Mouse (Mus musculus) forebrain, embryonic 12.5 days (tissue): Measurements from ENCODE around the gene Rab30. TPM values are rescaled to one million over a fixed set of nuclear protein-coding genes. Genes with fewer than 3 reads are reported as not detected.
"Not testable (repeated sequence)": the region's sequence is repeated elsewhere in the genome, so short reads cannot be mapped to it uniquely, and the experiment has no call there.

ENCODE experiments used
- ATAC-seq: fragments of 200-750 bp; cut with Nextera tagmentation; 2 replicates; pipeline ENCODE4 v1.8.0; 2017; ENCODE audit warnings: moderate TSS enrichment; ENCODE audit not compliant: low FRiP score
- H3K27ac ChIP-seq: fragments of 300-500 bp; sonication (generic); 2 replicates; pipeline ENCODE4 v1.5.1; 2016; ENCODE audit warnings: mild to moderate bottlenecking
- H3K27me3 ChIP-seq: fragments of 300-500 bp; sonication (generic); 2 replicates; pipeline ENCODE4 v1.6.1; 2016; ENCODE audit warnings: mild to moderate bottlenecking
- H3K36me3 ChIP-seq: fragments of 300-500 bp; sonication (generic); replicated peaks from 2 replicates; pipeline ENCODE4 v1.6.1; 2016; ENCODE audit warnings: mild to moderate bottlenecking
- H3K4me1 ChIP-seq: fragments of 300-500 bp; sonication (generic); 2 replicates; pipeline ENCODE4 v1.6.1; 2016
- H3K4me2 ChIP-seq: fragments of 300-500 bp; sonication (generic); 2 replicates; pipeline ENCODE4 v1.6.1; 2016; ENCODE audit warnings: mild to moderate bottlenecking, moderate library complexity
- H3K4me3 ChIP-seq: fragments of 300-500 bp; sonication (generic); replicated peaks from 2 replicates; pipeline ENCODE4 v1.5.1; 2016; ENCODE audit warnings: mild to moderate bottlenecking
- H3K9ac ChIP-seq: fragments of 300-500 bp; sonication (generic); 2 replicates; pipeline ENCODE4 v1.6.1; 2016; ENCODE audit warnings: mild to moderate bottlenecking
- H3K9me3 ChIP-seq: fragments of 300-500 bp; sonication (generic); 2 replicates; pipeline ENCODE4 v1.6.1; 2016
- WGBS: fragments of 180-500 bp; shearing (Covaris S2); methylation state at CpG from one replicate; pipeline ENCODE4 v1.1.7; 2016; 5-methylcytosine and 5-hydroxymethylcytosine counted together
- polyA plus RNA-seq: library from polyadenylated mRNA; unstranded; fragments of >200 nt; fragmentation: Nextera tagmentation; extraction: Ambion mirVana; gene quantifications from 2 replicates; pipeline ENCODE4 v1.2.1, GENCODE M21; 2016

Gene Rab30
- polyA plus RNA-seq, 1 experiment from 2014 or later: 22.0 TPM

DNA sequence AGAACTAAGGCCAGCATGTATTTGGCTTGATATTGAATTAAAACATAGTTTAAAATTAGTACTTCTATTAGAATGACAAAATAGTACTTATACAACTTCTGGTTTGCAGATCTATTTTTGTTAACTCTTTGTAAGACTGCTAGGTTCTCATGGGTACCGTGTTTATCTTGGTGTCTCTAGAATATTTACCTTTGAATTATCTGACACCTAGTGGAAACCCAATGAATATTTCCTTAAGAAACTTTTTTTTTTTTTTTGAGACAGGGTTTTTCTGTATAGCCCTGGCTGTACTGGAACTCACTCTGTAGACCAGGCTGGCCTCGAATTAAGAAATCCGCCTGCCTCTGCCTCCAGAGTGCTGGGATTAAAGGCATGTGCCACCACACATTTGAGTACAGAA lies 11.8 kb upstream of the Rab30 start:
- H3K4me3 ChIP-seq, H3K9me3 ChIP-seq, H3K4me1 ChIP-seq, ATAC-seq, H3K27me3 ChIP-seq, H3K4me2 ChIP-seq, H3K9ac ChIP-seq, H3K27ac ChIP-seq: not testable (repeated sequence)
- H3K36me3 ChIP-seq: peaks cover 12% of the 10 kb centered on the region; the same call in 1 of the 2 replicates
- WGBS: 88% methylated on average over 3 of the region's 3 CpGs

DNA sequence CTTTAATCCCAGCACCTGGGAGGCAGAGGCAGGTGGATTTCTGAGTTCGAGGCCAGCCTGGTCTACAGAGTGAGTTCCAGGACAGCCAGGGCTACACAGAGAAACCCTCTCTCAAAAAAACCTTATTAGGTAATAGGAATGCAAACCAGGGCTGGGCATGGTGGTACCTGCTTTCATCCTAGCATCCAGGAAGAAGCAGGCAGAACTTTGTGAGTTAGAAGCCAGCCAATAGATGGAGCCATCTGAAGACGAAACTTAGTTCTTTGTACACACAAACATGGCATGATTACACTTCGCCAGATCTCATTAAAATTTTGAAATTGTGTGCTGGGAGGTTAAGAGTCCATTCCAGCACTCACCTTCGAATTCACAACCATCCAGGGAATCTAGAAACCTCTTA lies 10.9 kb upstream of the Rab30 start:
- H3K9me3 ChIP-seq: no peaks in the 10 kb centered on the region
- no peak overlapping the region for H3K9ac ChIP-seq
- H3K27ac ChIP-seq: no peak overlapping the region

DNA sequence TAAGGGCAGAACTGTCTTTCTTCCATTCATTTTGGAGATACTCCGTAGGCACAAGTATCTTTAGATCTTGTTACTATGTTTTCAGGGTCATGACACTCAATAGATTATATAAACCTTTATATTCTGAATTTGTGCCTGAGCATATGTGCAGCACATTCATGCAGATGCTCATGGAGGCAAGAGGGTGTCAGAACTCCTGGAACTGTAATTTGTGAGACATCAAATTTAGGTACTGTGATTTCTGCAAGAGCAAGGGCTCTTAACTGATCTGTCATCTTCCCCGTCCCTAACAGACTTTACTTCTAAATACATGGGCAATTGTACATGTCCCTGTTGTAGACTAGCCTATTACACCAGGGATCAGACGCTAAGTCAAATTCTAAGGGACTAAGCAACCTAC lies 10.4 kb upstream of the Rab30 start:
- no peak overlapping the region for H3K4me2 ChIP-seq
- H3K36me3 ChIP-seq: peaks cover 12% of the 10 kb centered on the region
- no peaks in the 10 kb centered on the region for H3K4me1 ChIP-seq
- no peak overlapping the region for H3K27ac ChIP-seq
- WGBS: 87% methylated on average over 3 of the region's 3 CpGs
- no peak overlapping the region for H3K4me3 ChIP-seq
- H3K27me3 ChIP-seq: no peaks in the 10 kb centered on the region
- ATAC-seq: no peak
- no peak overlapping the region for H3K9ac ChIP-seq
- no peaks in the 10 kb centered on the region for H3K9me3 ChIP-seq

More for the DNA sequence above, 10.9 kb upstream of the Rab30 start:
- WGBS: 86% methylated on average over 4 of the region's 4 CpGs
- Histone ChIP-seq H3K4me1 (no peaks in the 10 kb centered on the region), H3K36me3 (peaks cover 12% of the 10 kb centered on the region; the same call in 1 of the 2 replicates), H3K4me2 (no peak overlapping the region), H3K4me3 (no peak overlapping the region), H3K27me3 (no peaks in the 10 kb centered on the region)
- 0 out of 2 replicates have a peak, but pooled peaks have one; percentile 25 for ATAC-seq

DNA sequence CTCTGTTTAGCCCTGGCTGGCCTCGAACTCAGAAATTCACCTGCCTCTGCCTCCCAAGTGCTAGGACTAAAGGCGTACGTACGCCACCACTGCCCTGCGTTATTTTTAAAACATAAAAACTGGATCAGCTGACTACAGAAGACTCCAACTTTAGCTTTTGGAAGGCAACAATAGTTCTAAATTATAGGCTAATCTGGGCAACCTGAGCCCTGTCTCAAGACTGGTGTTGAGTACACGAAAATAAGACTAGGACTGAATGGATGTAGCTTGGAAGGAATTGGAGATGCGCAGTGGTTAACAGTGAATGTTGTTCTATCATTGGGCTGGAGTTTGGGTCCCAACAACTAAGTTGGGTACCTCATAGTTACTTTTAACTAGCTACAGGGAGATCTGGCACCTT lies 9.3 kb upstream of the Rab30 start:
- H3K36me3 ChIP-seq: peaks cover 16% of the 10 kb centered on the region
- no peak overlapping the region for H3K9ac ChIP-seq
- 93% methylated on average over 7 of the region's 7 CpGs for WGBS
- H3K27me3 ChIP-seq: no peaks in the 10 kb centered on the region
- H3K27ac ChIP-seq: no peak overlapping the region
- H3K4me1 ChIP-seq: no peaks in the 10 kb centered on the region
- no peak overlapping the region for H3K4me3 ChIP-seq
- H3K4me2 ChIP-seq: no peak overlapping the region
- H3K9me3 ChIP-seq: no peaks in the 10 kb centered on the region
- ATAC-seq: no peak

DNA sequence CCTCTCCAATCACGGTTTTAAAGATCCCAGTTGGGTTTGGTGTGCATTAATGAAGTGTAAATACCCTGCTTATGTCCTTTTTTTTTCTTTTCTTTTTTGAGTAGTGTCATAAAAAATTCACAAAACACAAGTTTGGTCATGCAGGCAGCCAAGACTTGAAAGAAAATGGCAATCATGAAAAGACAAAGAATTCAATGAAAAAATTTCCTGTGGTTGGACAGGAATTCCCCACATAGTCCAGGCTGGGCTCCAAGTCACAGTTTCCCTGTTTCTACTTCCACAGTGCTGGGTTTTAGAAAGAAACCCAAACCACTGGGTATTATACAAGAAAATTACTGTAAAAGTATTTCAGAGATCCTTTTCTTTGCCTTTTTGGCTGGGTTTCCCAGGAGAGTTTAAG lies 3.8 kb upstream of the Rab30 start:
- Histone ChIP-seq H3K36me3 (peaks cover 30% of the 10 kb centered on the region), H3K4me1 (peaks cover 26% of the 10 kb centered on the region), H3K4me3 (no peak overlapping the region), H3K9ac (no peak overlapping the region), H3K27ac (no peak overlapping the region), H3K9me3 (no peaks in the 10 kb centered on the region), H3K4me2 (no peak overlapping the region), H3K27me3 (no peaks in the 10 kb centered on the region)
- no peak for ATAC-seq
- 84% methylated on average over 1 of the region's 1 CpGs for WGBS

DNA sequence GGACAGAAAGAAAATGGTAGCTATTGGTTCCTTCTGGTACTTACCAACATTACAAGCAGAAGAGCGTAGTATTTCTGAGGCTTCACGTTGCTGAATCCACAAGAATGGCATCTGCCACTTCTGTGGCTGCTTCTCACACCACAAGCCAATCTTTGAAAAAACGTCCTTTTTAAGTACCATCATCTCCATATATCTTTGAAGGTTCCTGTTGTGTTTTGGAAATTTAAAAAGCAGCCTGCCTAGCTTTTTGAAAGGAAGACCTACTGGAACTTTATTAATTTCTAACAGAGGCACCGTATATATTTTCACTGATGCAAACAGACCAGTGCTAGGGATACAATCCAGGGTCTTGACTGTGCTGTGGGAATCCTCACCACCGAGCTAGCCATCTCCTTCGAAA lies 1.4 kb upstream of the Rab30 start:
- H3K27ac ChIP-seq: no peak overlapping the region
- peak overlapping the region; percentile 89 for H3K4me2 ChIP-seq
- no peak for ATAC-seq
- H3K9ac ChIP-seq: peak overlapping the region; percentile 92
- H3K36me3 ChIP-seq: peaks cover 18% of the 10 kb centered on the region
- no peaks in the 10 kb centered on the region for H3K9me3 ChIP-seq
- H3K27me3 ChIP-seq: no peaks in the 10 kb centered on the region
- H3K4me1 ChIP-seq: peaks cover 44% of the 10 kb centered on the region
- H3K4me3 ChIP-seq: peak overlapping the region; percentile 76
- WGBS: 45% methylated on average over 6 of the region's 6 CpGs

DNA sequence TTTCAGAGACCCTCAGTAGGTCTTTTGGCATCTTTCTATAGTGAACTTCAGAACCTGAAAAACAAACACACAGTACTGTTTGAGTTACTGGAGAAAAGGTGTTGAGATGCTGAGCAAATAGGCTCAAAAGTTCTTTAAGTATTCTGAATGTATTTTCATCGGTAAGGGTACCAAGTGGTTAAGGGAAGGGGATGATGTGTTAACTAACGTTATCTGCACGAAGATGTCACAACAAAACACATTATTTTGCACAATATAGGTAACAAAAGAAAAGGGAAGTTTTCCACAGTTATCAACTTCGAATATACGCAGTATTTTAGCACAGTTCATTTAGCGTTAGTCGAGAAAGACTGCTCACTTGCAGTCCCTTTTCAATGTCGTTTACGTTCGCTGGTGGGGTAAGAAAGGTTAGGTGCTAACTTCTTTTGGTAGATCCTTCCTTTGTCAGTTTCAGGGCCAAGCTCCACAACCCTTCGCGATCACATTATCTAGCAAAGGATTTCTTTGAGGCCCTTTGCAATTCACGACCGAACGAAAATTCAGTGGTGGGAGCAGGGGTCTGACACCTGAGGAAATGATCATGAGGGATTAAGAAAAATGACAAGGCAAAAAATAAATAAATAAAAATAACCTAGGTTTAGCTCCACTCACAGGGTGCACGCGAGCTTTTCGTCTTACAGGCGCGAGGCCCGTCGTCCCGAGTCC lies 840 bp upstream of the Rab30 start:
- Histone ChIP-seq H3K4me2 (peak overlapping the region; percentile 89), H3K27ac (peak overlapping the region; percentile 93), H3K36me3 (peaks cover 18% of the 10 kb centered on the region), H3K9ac (peak overlapping the region; percentile 92), H3K9me3 (no peaks in the 10 kb centered on the region), H3K4me3 (peak overlapping the region; percentile 76), H3K27me3 (no peaks in the 10 kb centered on the region), H3K4me1 (peaks cover 44% of the 10 kb centered on the region)
- ATAC-seq: no peak
- WGBS: 2% methylated on average over 23 of the region's 23 CpGs

DNA sequence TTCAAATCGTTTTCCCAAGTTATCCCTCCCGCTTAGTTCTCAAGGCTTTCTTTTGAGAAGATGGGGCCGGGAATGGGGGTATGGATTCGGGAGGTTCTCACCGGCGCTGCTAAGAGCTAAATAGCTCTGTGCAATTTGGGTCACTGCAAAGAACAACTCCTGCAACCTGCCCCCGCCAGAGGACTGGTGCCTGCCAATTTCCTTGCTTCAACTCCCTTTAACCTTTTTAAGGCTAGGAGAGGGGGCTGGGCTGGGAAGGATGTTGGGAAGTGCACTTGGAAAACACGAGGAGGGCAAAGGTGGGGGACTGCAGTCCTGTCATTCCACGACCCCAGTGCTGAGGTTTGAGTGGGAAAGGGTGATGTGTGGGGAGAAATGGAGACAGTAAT lies 452 bp downstream of the Rab30 start:
- Histone ChIP-seq H3K9me3 (no peaks in the 10 kb centered on the region), H3K9ac (peak overlapping the region; percentile 76), H3K36me3 (peaks cover 14% of the 10 kb centered on the region), H3K27me3 (no peaks in the 10 kb centered on the region), H3K4me3 (peak overlapping the region; percentile 76), H3K4me1 (peaks cover 44% of the 10 kb centered on the region), H3K4me2 (peak overlapping the region; percentile 89), H3K27ac (peak overlapping the region; percentile 65)
- ATAC-seq: peak; percentile 28
- WGBS: under 1% methylated on average over 9 of the region's 9 CpGs

DNA sequence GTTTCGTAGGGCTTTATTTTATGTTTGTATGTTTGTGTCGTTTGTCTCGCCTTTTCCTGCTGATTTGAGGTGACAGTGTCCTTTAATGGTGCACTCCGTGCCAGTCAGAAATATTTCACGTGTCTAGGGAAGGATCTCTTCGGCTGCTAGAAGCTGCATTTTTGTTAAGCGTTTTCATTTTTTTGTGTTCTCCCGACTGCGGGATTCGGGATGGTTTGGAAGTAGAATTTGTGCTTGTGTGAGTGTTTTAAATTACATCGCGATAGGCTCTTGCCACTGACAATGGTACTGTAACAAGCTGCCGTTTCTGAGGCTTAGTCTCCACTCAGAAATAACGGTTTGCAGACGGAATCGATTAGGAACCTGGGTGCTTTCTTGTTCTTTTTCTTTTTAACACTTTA lies 938 bp downstream of the Rab30 start:
- Histone ChIP-seq H3K4me2 (peak overlapping the region; percentile 89), H3K4me1 (peaks cover 43% of the 10 kb centered on the region), H3K27ac (no peak overlapping the region; the same call in 1 of the 2 replicates), H3K9me3 (no peaks in the 10 kb centered on the region), H3K4me3 (peak overlapping the region; percentile 76), H3K36me3 (peaks cover 13% of the 10 kb centered on the region), H3K27me3 (no peaks in the 10 kb centered on the region), H3K9ac (peak overlapping the region; percentile 76)
- ATAC-seq: no peak
- under 1% methylated on average over 16 of the region's 16 CpGs for WGBS

DNA sequence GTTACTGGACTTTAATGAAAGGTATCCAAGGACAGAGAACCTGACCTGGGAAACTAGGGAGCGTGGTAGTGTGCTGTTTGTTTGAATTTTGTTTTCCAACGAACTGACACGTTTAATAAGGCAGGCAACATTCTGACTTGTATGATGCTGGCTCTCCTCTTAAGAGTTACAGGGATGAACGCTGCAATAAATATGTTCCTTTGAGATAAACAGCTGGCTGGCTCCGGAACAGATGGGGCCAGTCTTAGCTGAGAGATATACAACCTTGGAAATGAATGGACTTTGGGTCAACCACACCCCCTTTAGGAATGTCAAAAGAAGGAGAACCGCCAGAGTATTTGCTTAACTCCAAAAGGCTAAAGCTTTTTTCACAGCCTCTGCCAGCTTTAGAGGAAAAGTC lies 1.4 kb downstream of the Rab30 start:
- ATAC-seq: no peak
- Histone ChIP-seq H3K4me3 (peak overlapping the region; percentile 76), H3K27me3 (no peaks in the 10 kb centered on the region), H3K9ac (peak overlapping the region; percentile 76), H3K4me1 (peaks cover 39% of the 10 kb centered on the region), H3K9me3 (no peaks in the 10 kb centered on the region), H3K4me2 (peak overlapping the region; percentile 89), H3K27ac (no peak overlapping the region), H3K36me3 (peaks cover 8% of the 10 kb centered on the region)
- under 1% methylated on average over 6 of the region's 6 CpGs for WGBS

DNA sequence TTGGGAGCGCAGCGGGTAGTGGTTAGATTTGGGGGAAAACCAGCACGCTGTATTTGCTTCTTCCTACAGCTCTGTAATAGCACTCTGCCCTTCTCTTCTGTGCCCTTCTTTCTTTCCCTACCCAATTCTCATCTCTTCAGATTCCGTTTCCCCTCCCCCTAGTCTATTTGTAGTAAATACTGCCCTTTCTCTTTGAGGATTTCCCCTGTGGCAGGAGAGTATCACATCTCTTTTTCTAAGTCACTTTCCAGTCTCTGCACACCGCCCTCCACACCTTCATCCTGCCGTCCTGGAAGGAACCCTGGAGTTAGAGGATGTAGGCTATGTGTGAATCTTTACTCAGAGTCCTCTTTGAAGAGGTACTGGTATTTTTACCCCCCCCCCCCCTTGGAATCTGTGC lies 1.9 kb downstream of the Rab30 start:
- ATAC-seq: no peak
- H3K27ac ChIP-seq: no peak overlapping the region
- no peaks in the 10 kb centered on the region for H3K27me3 ChIP-seq
- peak overlapping the region; percentile 89 for H3K4me2 ChIP-seq
- peak overlapping the region; percentile 76; the same call in 1 of the 2 replicates for H3K9ac ChIP-seq
- H3K4me1 ChIP-seq: peaks cover 33% of the 10 kb centered on the region
- H3K36me3 ChIP-seq: peaks cover 3% of the 10 kb centered on the region
- H3K9me3 ChIP-seq: no peaks in the 10 kb centered on the region
- 6% methylated on average over 6 of the region's 6 CpGs for WGBS
- H3K4me3 ChIP-seq: peak overlapping the region; percentile 76

DNA sequence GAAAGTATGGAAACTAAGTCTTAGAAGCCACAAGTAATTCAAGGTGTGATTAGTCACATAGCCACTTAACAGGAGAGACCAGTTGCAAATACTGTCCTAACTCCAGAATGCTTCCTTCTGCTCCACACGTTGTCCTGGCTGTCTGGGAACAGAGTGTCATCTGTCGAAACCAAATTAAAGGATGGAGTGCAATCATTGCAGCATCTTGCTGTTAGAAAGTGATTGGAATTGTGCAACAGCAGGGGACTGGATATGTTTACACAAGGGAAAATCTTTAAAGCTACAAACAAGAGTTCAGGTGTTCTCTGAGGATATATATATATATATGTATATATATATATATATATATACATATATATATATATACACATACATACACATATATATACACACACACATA lies 9.0 kb downstream of the Rab30 start:
- ATAC-seq: no peak
- Histone ChIP-seq H3K9ac (no peak overlapping the region), H3K9me3 (no peaks in the 10 kb centered on the region), H3K4me3 (no peak overlapping the region), H3K27me3 (no peaks in the 10 kb centered on the region), H3K27ac (no peak overlapping the region), H3K4me2 (no peak overlapping the region), H3K4me1 (no peaks in the 10 kb centered on the region), H3K36me3 (no peaks in the 10 kb centered on the region)
- WGBS: 75% methylated on average over 2 of the region's 2 CpGs

DNA sequence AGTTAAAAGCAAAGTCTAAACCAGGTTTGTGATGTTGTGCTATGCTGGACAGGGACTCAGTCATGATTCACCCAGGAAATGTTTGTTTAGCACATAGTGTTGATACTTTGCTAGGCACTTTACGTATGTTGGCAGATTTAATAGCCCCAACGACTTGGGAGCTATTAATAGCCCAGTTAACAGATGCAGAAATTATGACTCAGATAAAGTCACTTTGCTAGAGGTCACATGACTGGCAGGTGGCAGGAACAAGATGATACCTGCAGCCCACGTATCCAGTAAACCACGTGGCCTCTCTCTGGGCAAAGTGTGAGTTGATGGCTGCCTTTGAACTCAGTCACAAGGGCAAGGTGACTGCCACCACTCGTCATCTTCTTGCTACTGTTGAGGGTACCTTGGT lies 16.7 kb downstream of the Rab30 start:
- Histone ChIP-seq H3K4me1 (no peaks in the 10 kb centered on the region), H3K9me3 (no peaks in the 10 kb centered on the region), H3K27me3 (no peaks in the 10 kb centered on the region), H3K36me3 (no peaks in the 10 kb centered on the region), H3K4me3 (no peak overlapping the region), H3K9ac (no peak overlapping the region), H3K4me2 (no peak overlapping the region), H3K27ac (no peak overlapping the region)
- ATAC-seq: no peak
- 88% methylated on average over 5 of the region's 5 CpGs for WGBS
